Mouse (Mus musculus) gastrocnemius, postnatal 4 days (tissue): Measurements from ENCODE around the gene Snx7. TPM values are rescaled to one million over a fixed set of nuclear protein-coding genes. Genes with fewer than 3 reads are reported as not detected.

Source experiments
- DNase-seq, 2 experiments: peaks; one replicate each; pipeline ENCODE4 v3.0.0; 2021 to 2022; ENCODE audit warnings: low spot score in 2 of 2, mixed read lengths in 2 of 2
- long read RNA-seq, 2 experiments: library from polyadenylated mRNA; stranded (forward); transcript quantifications; one replicate each; pipeline ENCODE4 v2.0.0; 2021
- total RNA-seq, 2 experiments: library from RNA; stranded (reverse); gene quantifications; 2 replicates each; pipeline ENCODE4 v1.2.3; 2021

The Snx7 gene
- 10 to 100 TPM; 13.4 to 14.1 TPM for total RNA-seq
- long read RNA-seq, experiment 1, transcript Snx7-201 (9 exons, 2,021 nt) = major isoform, 23 of 27 reads
- long read RNA-seq, experiment 1, partial matches to known transcripts = 0 of 27 reads
- long read RNA-seq, experiment 1, other reads (novel, unspliced or antisense) = 2 of 27 reads
- long read RNA-seq, experiment 2, transcript Snx7-201 (9 exons, 2,021 nt) = major isoform, 22 of 27 reads
- long read RNA-seq, experiment 2, partial matches to known transcripts = 2 of 27 reads
- long read RNA-seq, experiment 2, other reads (novel, unspliced or antisense) = 1 of 27 reads

DNA sequence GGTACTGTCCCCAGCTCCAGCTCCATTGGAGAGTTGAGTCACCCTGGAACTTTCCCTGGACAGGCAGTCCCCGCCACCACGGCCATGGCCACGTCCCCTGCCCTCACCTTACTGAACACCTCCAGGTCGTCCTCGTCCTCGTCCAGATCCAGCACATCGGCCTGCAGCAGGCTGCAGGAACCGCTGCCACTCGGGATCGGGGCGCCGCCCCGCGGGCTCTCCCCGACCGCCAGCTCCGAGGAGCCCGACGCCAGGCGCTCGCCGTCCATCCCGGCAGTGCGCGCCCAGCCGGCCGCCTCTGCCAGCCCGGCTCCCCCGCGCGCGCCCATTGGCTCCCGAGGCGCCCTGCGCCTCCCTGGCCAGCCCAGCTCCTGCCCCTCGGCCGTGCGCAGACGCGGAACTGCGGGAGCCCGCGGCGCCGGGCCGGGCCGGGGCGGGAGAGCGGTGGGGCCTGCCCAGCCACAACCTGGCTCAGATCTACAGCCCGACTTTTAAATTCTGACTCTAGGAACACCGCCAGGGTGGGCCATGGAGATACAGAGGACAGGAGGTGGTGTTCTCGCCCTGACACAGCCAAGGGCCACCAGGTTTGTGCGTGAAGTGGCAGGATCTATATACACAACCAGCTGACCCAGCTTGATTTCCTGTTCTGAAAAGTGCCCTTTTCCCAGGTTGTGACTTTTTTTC is at the start of gene Snx7:
TSS of gene Snx7 (minus strand) at position 300 of the 687 bp plus-strand sequence.
- DNase-seq = peak; percentile 88 to 89

DNA sequence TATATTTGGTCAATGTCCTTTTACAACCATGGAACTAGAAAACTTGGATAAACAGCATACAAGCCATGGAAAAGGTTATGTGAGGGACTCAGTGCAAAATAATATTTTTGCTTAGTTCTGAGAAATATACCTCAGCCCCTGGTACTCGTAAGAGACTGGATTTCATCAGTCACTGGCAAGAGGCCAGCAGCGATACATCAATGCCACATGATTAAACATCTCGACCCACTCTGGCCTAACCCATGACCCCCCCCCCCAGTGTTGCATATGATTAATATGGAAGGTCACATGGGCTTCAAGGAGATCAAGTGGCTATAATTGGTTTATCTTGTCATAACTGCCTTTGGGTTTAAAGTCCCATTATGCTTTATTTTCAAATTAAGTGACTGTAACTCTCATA is 46.7 kb upstream of the Snx7 start:
- DNase-seq = no peak

DNA sequence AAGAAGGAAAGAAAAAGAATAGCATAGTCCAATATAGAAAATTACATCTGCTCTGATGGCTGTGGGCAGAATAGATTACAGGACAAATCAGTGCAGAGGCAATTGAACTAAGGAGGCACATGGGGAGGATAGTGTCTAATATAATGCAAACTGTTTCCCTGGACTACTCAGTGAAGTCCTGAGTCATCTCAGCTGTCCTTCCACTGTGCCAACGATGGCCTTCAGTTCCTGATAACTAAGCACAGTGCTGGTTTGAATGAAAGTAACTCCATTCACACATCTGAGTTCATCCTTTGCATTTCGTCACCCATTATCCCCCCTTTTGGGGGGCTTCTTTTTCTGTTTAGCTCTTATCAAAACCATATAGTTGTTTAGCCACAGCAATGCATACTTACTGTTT is 25.0 kb upstream of the Snx7 start:
- no peak for DNase-seq

DNA sequence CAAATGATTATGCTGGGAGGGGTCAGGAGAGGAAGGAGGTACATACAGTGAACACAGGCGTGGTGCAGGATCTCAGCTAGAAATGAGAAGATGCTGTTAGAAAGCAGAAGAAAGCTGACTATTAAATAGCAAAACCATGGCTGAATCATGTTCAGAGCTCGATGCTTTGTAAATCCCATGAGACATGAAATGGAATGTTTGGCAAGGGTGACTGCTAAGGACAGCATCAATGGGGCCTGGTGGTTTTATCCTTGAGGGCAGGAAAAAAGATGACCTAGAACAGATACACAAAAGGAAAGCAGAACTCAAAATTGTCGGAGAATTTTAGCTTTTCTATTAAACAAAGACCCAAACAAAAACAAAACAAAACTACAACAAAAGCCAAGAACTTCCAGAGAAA is 6.7 kb upstream of the Snx7 start:
- no peak for DNase-seq

DNA sequence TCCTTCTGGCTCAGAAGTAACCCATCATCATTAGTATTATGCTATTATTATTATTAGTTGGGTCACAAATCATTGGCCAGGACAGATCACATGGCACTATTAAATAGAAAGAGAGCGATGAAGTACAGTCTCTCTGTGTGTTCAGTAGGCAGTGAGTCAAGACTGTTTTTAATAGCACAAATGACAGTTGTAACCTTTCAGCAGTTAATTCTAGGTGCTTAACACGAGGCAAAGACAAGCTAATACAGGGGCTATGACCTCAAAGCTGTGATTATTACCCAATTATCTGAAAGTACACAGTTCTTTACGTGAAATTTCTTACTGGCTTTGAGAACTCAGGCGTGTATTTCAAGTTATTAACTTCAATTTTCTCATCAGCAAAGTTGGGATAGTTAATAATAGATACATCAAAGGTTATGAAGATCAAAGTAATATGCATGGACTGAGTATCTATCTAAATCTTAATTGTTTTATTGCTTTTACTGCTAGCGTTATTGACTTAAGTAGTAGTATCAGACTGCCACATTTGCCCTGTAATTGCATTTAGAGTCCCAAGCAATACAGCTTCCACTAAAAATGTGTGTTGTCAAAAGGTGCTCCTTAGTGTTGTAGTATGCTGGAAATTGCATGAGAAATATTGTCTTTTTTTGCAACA is 4.6 kb upstream of the Snx7 start:
- DNase-seq = no peak

DNA sequence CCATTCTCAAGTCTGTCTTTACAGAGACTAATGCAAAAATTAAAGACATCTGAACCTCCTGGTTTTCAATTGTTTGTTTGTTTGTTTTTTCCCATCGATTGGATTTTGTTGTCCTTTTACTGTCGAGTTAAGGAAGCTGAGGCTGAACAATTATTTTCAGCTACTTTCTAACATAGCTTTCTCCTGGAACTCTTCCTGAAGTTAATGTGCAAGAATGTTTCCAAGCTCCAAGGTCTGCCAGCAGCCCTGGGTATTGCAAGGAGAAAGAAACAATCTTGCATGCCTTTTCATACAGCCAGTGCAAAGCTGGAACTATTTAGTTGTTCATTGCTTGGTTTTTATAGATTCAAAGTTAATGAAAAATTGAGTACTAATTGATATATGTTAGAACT is 584 bp upstream of the Snx7 start:
- no peak for DNase-seq

DNA sequence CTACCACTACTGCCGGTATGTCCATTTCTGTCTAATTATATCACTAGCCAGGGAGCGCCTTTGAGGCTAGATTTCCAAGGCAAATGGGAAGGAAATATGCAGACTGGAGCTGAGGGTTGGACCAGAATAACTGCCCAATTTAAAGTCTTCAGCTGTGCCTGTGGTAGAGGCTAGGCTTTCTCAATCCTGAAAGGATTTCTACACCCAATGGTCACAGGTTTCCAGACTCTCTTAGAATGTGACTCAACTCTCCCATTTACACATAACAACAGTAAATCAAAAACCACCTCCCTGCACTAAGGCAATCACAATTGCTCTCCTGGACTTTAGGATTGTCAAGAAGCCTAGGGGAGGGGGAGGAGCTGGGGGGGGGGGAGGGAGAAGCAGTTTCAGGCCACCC is 645 bp downstream of the Snx7 start:
- no peak for DNase-seq

DNA sequence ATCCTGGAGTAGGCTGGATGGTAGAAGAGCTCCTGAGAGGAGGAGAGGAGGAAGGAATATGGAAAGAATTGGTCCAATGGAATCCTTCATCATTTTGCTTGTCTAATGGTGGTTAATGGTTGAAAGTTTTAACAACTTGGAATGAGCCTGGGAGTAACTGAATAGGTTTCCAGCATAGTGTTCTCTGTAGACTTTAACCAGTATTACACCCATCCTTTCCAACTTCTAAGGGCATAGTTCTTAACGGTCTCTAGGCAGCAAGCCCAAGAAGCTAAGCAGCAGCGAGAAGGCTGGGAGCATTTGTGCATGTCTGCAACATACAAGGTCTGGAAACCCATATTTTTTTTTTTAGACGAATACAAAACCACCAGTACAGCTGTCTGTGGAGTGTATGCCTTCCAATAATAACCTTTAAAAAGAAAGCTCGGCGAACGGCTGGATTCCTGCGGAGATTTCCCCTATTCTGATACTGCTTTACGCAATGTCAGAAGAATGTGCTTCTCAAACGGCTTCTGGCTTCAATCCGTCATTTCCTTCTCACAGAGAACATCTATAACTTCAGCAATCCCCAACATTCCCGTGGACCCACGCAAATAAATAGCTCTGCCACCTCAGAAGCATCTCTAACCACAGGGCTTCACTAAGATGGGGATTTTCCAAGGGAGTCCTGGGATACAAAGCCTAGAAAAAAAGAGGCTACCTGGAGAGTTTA is 1.9 kb downstream of the Snx7 start:
- DNase-seq = no peak

DNA sequence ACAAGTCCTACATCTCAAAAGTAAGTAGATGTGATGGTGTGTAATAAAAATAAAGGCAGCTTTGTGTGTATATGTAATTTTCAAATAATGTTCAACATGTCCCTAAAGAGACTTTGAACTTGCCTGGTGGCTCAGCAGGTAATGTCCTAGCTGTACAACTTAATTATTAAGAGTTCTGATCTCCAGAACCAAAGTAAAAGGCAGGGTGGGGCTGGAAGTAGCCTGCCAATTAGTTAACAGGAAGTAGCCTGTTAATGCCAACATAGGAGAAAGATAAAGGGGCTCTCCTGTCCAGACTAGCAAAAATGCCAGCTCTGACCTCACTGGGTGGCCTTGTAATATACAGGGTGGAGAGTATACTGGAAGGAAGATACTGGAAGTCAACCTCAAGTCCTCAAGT is 3.1 kb downstream of the Snx7 start:
- DNase-seq = no peak

DNA sequence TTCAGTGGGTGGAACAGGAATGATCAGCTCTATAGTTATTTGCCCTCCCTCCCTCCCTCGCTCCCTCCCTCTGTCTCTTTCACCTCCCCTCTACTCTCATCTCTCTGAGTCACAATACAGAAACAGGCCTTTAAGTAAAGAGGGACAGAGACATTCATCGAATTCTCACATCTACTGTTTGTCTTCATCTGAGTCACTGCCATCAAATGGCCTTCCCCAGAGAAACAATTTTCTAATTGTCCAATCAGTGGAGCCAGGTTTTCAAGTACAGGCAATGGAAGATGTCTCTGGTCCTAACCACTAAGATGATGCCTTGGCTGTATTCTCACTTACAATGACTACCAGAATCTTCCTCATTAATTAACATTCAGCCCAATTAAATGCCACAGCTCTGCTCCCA is 5.8 kb downstream of the Snx7 start:
- DNase-seq = no peak

DNA sequence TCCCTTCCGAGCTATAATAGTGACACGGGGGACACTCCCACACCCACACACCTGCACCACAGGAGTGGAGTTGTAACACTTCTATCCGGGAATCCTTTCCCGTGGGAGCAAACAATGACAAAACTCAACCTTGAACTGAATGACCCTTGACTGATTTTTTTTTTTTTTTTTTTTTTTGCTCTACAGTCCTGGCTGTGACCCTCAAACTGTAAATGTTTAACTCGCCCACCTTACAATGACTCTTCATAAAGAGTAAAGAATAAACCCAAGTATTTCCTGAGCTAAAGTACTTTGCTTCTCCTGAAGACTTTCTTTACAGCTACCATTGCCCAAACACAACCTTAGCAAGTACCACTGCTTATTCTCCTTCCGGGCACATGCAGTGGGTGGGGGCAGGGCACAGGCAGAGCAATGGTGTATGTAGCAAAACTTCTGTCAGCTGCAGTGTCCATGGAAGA is 6.7 kb downstream of the Snx7 start:
- no peak for DNase-seq

DNA sequence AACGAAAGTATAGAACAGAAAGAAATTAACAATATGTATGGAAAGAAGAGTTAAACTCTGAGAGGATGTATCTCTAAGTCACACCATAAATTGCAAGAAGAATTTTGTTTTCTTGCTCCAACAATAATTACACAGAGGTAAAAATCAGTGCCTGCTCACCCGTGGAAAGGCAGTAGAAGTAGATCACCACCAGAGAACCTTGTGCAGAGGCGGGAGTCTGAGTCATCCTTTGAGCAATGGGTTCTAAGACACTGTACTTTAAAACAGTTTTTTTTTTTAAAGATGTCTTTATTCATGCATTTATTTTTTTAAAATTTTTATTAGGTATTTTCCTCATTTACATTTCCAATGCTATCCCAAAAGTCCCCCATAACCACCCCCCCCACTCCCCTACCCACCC is 9.7 kb downstream of the Snx7 start:
- no peak for DNase-seq

DNA sequence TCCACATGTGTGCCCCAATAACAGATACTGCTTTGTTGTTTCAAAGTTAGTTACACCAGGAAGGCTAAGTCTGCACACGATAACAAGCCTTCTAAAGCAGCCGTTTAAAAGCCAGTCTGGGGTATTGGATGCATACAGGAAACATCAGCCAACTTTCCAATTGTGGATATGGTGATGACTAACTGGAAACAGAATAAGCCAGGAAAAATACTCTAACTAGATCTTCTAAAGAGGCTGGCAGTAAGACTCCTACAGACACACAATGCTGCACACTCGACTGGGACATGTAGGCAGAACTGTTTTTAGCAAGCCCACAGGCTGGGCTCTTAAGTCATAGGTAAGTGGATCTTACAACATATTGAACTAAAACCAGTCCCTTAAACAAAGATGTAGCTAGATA is 15.0 kb downstream of the Snx7 start:
- no peak for DNase-seq

DNA sequence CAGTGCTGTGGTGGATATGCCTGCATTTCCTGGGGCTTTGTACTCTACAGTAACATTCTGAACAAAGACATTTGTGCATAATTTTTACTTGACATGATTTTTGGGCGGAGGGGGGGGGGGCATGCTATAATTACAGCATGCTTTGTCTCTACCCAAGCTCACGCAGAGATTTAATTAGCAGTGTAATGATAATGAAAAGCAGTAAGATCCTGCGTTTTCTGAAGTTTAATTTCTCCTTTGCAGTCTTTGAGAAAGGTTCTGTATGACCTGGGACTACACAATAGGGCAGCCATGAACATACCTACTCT is 16.7 kb downstream of the Snx7 start:
- DNase-seq = no peak

DNA sequence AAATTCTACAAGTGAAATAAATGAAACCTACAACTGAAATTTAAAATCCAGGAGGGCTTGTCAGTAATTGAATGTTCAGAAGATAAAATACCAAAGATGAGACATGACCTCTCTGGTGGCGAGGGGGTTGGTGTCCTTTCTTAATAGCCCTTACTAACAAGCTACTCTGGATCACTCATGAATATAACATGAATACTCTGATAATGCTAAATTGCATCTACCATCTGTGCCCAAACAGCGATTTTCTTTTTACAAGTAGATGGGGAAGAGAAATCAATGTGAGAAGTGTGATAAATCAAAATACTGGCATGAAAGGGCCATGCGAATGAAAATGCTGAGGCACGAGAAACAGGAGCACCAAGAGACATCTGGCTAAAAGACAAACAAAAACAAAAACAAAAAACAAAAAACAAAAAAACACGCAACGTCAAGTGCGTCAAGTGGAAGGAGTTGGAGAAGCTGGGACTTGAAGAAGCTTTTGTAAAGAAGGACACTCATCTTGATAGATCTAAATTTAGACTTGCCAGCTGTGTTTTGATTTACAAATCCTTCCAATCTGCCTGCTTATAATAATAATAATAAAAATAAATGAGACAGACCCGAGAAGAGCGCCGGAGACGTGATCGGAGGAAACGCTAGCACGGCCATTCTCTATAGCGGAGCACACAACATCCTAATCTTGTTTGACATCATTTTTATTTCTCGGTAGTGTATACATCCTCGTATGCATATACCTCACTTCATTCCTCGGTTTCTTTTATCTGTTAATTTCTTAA is 17.3 kb downstream of the Snx7 start:
- no peak for DNase-seq

DNA sequence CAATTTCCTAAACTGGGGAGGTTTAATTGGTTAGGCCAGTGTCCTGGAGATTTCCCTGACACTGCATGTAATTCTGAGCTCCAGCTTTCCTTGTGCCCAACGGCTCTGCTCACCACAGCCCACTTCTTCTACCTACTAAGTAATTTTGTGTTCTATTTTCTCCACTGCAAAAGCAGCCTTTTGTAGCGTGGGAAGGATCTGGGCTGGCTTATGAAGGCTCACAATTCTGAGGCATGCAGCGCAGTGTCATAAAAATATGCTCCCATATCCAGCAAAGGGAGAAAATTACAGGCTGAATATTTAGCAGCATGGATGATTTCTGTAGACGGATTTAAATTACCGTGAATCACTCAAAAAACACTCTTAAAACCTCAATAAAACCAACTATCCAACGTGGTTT is 19.9 kb downstream of the Snx7 start:
- DNase-seq = no peak

DNA sequence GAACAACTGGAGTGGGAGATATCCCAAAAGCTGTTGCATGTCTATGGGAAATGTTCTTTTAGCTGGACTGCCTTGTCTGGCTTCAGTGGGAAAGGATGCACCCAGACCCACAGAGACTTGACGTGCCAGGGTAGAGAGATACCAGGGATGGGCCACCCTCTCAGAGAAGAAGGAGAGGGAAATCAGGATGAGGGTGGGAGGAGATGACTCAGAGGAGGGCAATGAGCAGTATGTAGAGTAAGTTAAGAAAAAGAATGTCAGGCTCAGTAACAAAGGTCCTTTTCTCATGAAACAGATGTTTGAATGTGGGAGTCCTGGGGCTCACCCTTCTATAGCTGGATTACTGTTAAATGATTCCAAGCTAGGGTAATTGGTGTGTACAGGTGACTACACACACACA is 26.1 kb downstream of the Snx7 start:
- no peak for DNase-seq

DNA sequence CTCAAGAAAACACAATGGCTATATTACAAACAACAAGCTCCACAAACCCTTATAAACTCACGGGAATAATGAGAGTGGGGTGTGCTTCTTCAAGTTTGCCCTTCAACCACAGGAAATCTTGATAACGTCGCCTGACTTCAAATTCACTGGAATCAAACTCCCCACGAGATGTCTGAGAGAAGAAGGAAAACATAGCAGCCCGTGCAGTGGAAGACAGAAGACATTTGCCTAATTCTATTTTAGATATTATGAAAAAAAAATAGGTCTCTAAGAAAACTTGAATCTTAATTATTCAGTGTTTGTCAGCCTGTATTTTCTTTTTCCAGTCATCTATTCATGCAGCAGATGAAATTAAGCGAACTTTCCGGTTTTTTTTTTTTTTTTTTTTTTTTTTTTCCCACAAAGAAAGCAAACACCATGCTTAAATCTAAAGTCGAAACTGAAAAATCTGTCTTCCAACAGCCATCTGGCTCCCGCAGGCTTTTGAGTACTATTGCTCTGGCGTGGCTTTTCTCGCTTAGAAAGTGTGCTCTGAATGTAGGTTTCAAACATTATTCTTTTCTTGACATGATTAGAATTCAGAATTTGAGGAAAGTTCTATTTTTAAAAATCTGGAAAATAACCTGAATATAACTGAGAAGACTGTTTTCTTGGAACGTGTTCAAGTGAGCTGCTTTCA is 28.7 kb downstream of the Snx7 start:
- no peak for DNase-seq

DNA sequence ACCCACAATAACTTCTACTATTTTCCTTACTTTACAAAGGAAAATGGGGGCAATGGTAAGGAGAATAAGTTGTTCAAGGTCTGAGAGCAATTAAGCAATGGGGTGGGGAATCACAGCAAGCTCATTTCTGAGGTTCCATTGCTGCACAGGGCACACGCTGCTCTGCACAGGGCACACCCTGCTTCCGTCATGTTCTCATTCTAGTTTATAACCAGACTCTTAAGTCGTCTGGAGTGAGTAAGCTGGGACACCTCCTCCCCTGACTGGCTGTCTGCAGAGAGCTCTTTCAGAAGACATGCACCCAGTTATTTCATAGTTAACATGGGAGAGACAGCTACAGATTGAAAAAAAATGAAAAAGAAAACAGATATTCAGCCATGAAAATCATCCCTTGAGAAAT is 30.7 kb downstream of the Snx7 start:
- no peak for DNase-seq

DNA sequence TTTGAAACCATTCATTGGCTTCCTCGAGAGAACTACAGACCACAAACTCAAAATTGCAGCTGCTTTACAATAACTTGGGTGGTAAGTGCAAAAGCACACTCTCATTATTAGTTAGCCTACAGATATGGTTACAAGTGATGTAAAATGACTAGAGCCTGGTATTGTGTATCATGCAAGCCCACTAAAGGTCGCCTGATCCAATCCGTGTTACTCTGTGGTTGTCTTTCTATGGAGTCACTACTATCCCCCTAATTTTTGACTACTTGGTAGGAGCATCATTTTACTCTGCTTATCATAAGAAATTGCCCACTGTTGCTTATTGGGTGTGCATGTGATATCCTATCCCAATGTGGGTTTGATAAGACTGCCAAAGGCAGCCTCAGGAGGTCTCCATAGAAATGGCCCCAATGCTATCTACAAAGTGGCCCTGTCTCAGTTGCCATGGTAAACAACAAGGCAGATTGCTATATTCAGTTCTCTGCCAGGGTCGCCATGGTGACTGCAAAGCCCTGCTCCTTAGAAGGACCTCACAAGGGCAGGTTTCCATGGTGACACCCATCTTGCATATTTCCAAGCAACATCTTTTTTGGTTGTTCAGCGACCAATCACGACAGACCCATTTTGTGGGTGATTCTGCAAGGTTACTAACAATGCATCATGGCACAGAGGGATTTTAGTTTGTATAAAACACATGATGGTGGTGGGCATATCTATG is 42.1 kb downstream of the Snx7 start:
- DNase-seq = no peak
